Mouse (Mus musculus): ENCODE results near the gene Trim2.

Trim2 gene

GRCm38 (mm10) chr3:84334771-84335420 is 28.2 kb upstream of the Trim2 start:
- Histone ChIP-seq H3K27me3 (ENCODE audit: control insufficient read depth, insufficient read depth, low read length, poor library complexity, severe bottlenecking) (no peaks in the 10 kb centered on the region; the same call in 1 of the 2 replicates), H3K36me3 (ENCODE audit: control insufficient read depth, insufficient read depth, low read length, poor library complexity, severe bottlenecking) (no peaks in the 10 kb centered on the region)
- DNase-seq (ENCODE audit: low read depth, low spot score) = peak; percentile 58

GRCm38 (mm10) chr3:84333400-84334349 is 27.0 kb upstream of the Trim2 start:
- no peaks in the 10 kb centered on the region; the same call in 1 of the 2 replicates for H3K27me3 ChIP-seq (ENCODE audit: control insufficient read depth, insufficient read depth, low read length, poor library complexity, severe bottlenecking)
- DNase-seq (ENCODE audit: low read depth, low spot score) = peak; percentile 80

DNA sequence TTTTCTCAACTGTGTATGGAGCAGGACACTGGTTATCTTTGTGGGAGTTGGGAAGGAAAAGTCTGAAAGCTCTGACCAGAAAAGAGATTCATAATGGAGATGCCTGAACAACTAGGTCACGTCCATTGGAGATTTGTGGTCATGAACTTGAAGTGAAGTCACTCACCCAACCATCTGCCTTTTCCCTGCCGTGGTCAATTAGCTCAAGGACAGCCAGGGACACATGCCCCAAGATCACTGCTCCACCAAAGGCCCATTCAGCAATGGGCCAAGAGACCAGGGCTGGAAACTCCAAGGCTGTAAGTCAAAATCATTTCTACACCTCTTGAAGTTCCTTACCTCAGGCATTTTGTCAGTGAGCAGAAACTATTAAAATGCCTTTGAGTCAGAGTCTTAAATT is 23.5 kb upstream of the Trim2 start:
- H3K36me3 ChIP-seq (ENCODE audit: control insufficient read depth, insufficient read depth, low read length, poor library complexity, severe bottlenecking) = no peaks in the 10 kb centered on the region
- DNase-seq (ENCODE audit: low read depth, low spot score) = no peak
- H3K27me3 ChIP-seq (ENCODE audit: control insufficient read depth, insufficient read depth, low read length, poor library complexity, severe bottlenecking) = no peaks in the 10 kb centered on the region

More at GRCm38 (mm10) chr3:84333400-84334349, 27.0 kb upstream of the Trim2 start:
- no peaks in the 10 kb centered on the region for H3K36me3 ChIP-seq (ENCODE audit: control insufficient read depth, insufficient read depth, low read length, poor library complexity, severe bottlenecking)

DNA sequence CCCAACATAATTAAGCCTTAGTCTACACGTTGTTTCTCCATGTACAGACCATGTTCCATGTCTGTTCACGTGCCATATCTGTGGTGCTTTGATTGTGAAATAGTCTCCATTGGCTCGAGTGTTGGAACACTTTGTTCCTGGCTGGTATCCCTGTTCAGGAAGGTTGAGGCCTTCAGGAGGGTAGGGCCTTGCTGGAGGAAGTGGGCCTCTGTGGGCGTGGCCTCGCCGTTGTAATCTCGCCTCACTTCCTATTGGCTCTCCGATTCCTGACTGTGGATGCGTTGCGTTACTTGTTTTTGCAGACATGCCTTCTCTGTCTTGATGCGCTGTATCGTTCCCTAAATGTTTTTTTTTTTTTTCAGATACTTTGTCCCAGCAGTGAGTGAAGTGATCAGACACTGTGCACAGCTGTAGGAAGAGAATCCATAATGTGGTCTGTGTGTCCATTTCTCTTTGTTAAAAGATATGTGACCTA is 18.3 kb upstream of the Trim2 start:
- DNase-seq (ENCODE audit: low read depth, low spot score) = no peak
- Histone ChIP-seq H3K27me3 (ENCODE audit: control insufficient read depth, insufficient read depth, low read length, poor library complexity, severe bottlenecking) (no peaks in the 10 kb centered on the region), H3K36me3 (ENCODE audit: control insufficient read depth, insufficient read depth, low read length, poor library complexity, severe bottlenecking) (no peaks in the 10 kb centered on the region)

DNA sequence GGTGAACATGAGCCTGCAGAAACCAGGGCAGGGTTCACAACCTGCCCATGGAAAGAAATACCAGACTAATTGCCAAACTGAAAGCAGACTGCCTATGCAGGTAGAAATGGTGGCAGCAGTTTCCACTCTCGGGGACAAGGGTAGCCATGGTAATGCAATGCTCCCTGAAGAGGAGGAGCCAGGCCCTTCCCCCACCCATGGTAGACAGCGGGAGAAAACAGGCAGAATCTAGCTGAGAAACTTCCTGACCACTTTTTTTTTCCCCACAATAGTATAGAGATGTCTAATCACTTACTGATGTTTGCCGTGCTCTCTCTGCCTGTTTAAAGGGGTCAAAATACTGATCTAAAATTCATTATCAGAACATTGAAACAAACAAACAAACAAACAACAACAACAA is 17.8 kb upstream of the Trim2 start:
- DNase-seq (ENCODE audit: low read depth, low spot score) = no peak
- no peaks in the 10 kb centered on the region for H3K27me3 ChIP-seq (ENCODE audit: control insufficient read depth, insufficient read depth, low read length, poor library complexity, severe bottlenecking)

GRCm38 (mm10) chr3:84324000-84324399 is 17.3 kb upstream of the Trim2 start:
- Histone ChIP-seq H3K27me3 (ENCODE audit: control insufficient read depth, insufficient read depth, low read length, poor library complexity, severe bottlenecking) (no peaks in the 10 kb centered on the region), H3K36me3 (ENCODE audit: control insufficient read depth, insufficient read depth, low read length, poor library complexity, severe bottlenecking) (no peaks in the 10 kb centered on the region)
- DNase-seq (ENCODE audit: low read depth, low spot score) = no peak

More for the DNA sequence above, 17.8 kb upstream of the Trim2 start:
- H3K36me3 ChIP-seq (ENCODE audit: control insufficient read depth, insufficient read depth, low read length, poor library complexity, severe bottlenecking) = no peaks in the 10 kb centered on the region

- Histone ChIP-seq H3K36me3 (ENCODE audit: control insufficient read depth, insufficient read depth, low read length, poor library complexity, severe bottlenecking) (no peaks in the 10 kb centered on the region), H3K27me3 (ENCODE audit: control insufficient read depth, insufficient read depth, low read length, poor library complexity, severe bottlenecking) (no peaks in the 10 kb centered on the region)
- DNase-seq (ENCODE audit: low read depth, low spot score) = no peak
These were observed 12.8 kb upstream of the Trim2 start for GRCm38 (mm10) chr3:84319504-84319903.

GRCm38 (mm10) chr3:84318865-84319264 is 12.2 kb upstream of the Trim2 start:
- Histone ChIP-seq H3K36me3 (ENCODE audit: control insufficient read depth, insufficient read depth, low read length, poor library complexity, severe bottlenecking) (no peaks in the 10 kb centered on the region), H3K27me3 (ENCODE audit: control insufficient read depth, insufficient read depth, low read length, poor library complexity, severe bottlenecking) (no peaks in the 10 kb centered on the region)
- DNase-seq (ENCODE audit: low read depth, low spot score) = no peak

- no peaks in the 10 kb centered on the region for H3K36me3 ChIP-seq (ENCODE audit: control insufficient read depth, insufficient read depth, low read length, poor library complexity, severe bottlenecking)
- no peaks in the 10 kb centered on the region for H3K27me3 ChIP-seq (ENCODE audit: control insufficient read depth, insufficient read depth, low read length, poor library complexity, severe bottlenecking)
- peak; percentile 81 for DNase-seq (ENCODE audit: low read depth, low spot score)
These were observed 8.0 kb upstream of the Trim2 start for GRCm38 (mm10) chr3:84314651-84315191.

GRCm38 (mm10) chr3:84313801-84314541 is 7.3 kb upstream of the Trim2 start:
- Histone ChIP-seq H3K36me3 (ENCODE audit: control insufficient read depth, insufficient read depth, low read length, poor library complexity, severe bottlenecking) (no peaks in the 10 kb centered on the region), H3K27me3 (ENCODE audit: control insufficient read depth, insufficient read depth, low read length, poor library complexity, severe bottlenecking) (no peaks in the 10 kb centered on the region)
- no peak for DNase-seq (ENCODE audit: low read depth, low spot score)

- H3K27me3 ChIP-seq (ENCODE audit: control insufficient read depth, insufficient read depth, low read length, poor library complexity, severe bottlenecking) = no peaks in the 10 kb centered on the region
- peak; percentile 86 for DNase-seq (ENCODE audit: low read depth, low spot score)
These were observed 6.5 kb upstream of the Trim2 start for GRCm38 (mm10) chr3:84313003-84313800.

DNA sequence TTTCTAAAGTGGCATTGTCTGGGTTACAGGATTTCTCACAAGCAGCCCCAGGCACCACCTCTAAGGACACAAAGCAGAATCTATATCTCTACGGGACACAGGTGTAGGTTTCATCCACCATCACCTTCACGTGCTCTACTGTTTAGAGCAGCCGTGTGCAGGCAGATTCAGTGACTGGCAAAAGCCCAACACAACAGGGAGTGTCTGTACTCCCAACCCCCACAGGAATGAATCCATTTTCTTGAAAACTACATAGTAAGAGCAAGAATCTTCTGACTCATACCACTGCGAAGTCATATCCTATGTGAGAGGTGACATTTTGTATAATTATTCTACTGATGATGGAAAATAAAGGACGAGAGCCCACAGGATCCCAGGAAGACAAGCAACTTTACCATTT is 5.6 kb upstream of the Trim2 start:
- no peak for DNase-seq (ENCODE audit: low read depth, low spot score)
- Histone ChIP-seq H3K36me3 (ENCODE audit: control insufficient read depth, insufficient read depth, low read length, poor library complexity, severe bottlenecking) (no peaks in the 10 kb centered on the region), H3K27me3 (ENCODE audit: control insufficient read depth, insufficient read depth, low read length, poor library complexity, severe bottlenecking) (no peaks in the 10 kb centered on the region)

More at GRCm38 (mm10) chr3:84313003-84313800, 6.5 kb upstream of the Trim2 start:
- no peaks in the 10 kb centered on the region for H3K36me3 ChIP-seq (ENCODE audit: control insufficient read depth, insufficient read depth, low read length, poor library complexity, severe bottlenecking)

DNA sequence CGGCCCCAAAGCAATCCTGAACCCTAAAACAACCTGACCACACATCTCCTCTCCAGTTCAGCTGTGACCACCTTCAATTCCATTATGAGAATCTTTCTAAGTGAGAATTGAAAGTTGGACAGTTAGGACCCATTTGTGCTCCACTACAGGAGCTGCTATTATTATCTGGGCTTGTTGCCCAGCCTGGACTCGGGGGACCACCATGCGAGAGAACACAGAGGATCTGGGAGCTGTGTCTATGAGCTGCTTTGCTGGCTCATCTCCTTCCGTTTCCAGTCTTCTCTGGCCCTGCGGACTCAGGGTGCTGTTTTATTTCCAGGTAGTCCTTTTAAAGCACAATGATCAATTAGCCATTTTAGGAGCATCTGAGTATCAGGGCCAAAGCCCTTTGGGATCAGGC is 839 bp upstream of the Trim2 start:
- DNase-seq (ENCODE audit: low read depth, low spot score) = no peak
- Histone ChIP-seq H3K27me3 (ENCODE audit: control insufficient read depth, insufficient read depth, low read length, poor library complexity, severe bottlenecking) (no peaks in the 10 kb centered on the region), H3K36me3 (ENCODE audit: control insufficient read depth, insufficient read depth, low read length, poor library complexity, severe bottlenecking) (no peaks in the 10 kb centered on the region)

Measured in splenic B cell, adult 2 months (primary cell).